Mouse (Mus musculus) cerebellum, adult 2 months (tissue): ENCODE results near the gene Lrrc74a. TPM values are rescaled to one million over a fixed set of nuclear protein-coding genes. Genes with fewer than 3 reads are reported as not detected.

ENCODE experiments used
- DNase-seq, 2 experiments: peaks; one replicate each; pipeline ENCODE4 v3.0.0; 2021
- H3K27ac ChIP-seq: fragments of 200-500 bp; 2 replicates; pipeline ENCODE4 v1.5.1; 2012; ENCODE audit warnings: low read length, control low read depth, inconsistent platforms; ENCODE audit not compliant: insufficient read depth
- H3K27me3 ChIP-seq: fragments of 200-500 bp; 2 replicates; pipeline ENCODE4 v1.6.1; 2012; ENCODE audit warnings: inconsistent platforms, mild to moderate bottlenecking, low read length, moderate library complexity; ENCODE audit not compliant: control insufficient read depth, insufficient read depth
- H3K4me1 ChIP-seq: fragments of 200-500 bp; 2 replicates; pipeline ENCODE4 v1.6.1; 2011; ENCODE audit warnings: low read length; ENCODE audit not compliant: control insufficient read depth, insufficient read depth
- H3K4me3 ChIP-seq: fragments of 200-500 bp; replicated peaks from 2 replicates; pipeline ENCODE3; 2011; ENCODE audit warnings: mild to moderate bottlenecking, low read depth, low read length, control low read depth; ENCODE audit not compliant: insufficient read depth
- CTCF ChIP-seq: fragments of 200-500 bp; IDR thresholded peaks from 2 replicates; pipeline ENCODE4 v1.5.1; 2011; ENCODE audit warnings: low read depth, mild to moderate bottlenecking, control low read depth, low read length, moderate library complexity, borderline replicate concordance; ENCODE audit not compliant: insufficient read depth
- POLR2A ChIP-seq: fragments of 200-500 bp; IDR thresholded peaks from 2 replicates; pipeline ENCODE4 v1.6.1; 2011; ENCODE audit warnings: low read length, control low read depth, borderline replicate concordance; ENCODE audit not compliant: insufficient read depth
- WGBS: fragments of 180-500 bp; shearing (Covaris S2); methylation state at CpG from one replicate; pipeline ENCODE4 v1.1.7; 2018; 5-methylcytosine and 5-hydroxymethylcytosine counted together
- polyA plus RNA-seq: library from polyadenylated mRNA; depleted of rRNA; stranded (reverse); fragments of >200 nt; gene quantifications from 2 replicates; pipeline ENCODE4 v1.2.3, GENCODE M21; 2012; rRNA removed

Gene Lrrc74a
- not detected in 2 replicates for polyA plus RNA-seq

DNA sequence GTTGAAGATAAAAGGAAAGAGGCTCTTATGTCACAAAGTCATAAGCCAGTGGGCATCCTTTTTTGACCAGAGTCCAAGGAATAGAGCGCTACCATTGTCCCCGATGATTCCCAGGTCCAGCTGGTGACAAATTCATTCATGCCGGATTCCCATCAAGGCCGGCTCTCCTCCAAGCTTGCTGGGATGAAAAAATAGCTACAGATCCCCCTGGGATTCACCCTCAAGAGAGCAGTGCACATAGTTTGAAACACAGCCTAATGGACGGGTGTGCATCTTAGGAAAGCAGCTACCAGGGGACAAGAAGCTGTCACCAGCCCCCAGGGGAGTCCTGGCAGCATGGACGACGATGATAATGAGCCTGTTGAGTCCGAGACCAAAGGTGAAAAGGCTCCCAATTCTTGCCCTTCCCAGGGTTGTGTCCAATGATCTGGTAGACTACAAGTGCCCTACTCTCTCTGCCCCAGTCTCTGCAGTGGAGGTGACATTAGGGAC is at the start of gene Lrrc74a:
TSS of gene Lrrc74a (plus strand) at position 51 of the 492 bp plus-strand sequence.
- Histone ChIP-seq H3K27me3 (no peaks in the 10 kb centered on the region), H3K4me3 (no peak within 1 kb of the TSS), H3K27ac (no peak within 1 kb of the TSS), H3K4me1 (no peaks in the 10 kb centered on the region)
- TF ChIP-seq CTCF (no peak), POLR2A (no peak)
- no peak for DNase-seq
- WGBS = 51% methylated on average over 8 of the region's 8 CpGs

- TF ChIP-seq POLR2A = no peak
- TF ChIP-seq CTCF = no peak
- peak; percentile 50 for DNase-seq
- Histone ChIP-seq H3K27me3 (no peaks in the 10 kb centered on the region), H3K4me3 (no peak overlapping the region), H3K27ac (peak overlapping the region; percentile 51), H3K4me1 (peaks cover 58% of the 10 kb centered on the region)
- WGBS = 17% methylated on average over 9 of the region's 9 CpGs
Measured at GRCm38 (mm10) chr12:86685275-86685674, 48.9 kb upstream of the Lrrc74a start.

DNA sequence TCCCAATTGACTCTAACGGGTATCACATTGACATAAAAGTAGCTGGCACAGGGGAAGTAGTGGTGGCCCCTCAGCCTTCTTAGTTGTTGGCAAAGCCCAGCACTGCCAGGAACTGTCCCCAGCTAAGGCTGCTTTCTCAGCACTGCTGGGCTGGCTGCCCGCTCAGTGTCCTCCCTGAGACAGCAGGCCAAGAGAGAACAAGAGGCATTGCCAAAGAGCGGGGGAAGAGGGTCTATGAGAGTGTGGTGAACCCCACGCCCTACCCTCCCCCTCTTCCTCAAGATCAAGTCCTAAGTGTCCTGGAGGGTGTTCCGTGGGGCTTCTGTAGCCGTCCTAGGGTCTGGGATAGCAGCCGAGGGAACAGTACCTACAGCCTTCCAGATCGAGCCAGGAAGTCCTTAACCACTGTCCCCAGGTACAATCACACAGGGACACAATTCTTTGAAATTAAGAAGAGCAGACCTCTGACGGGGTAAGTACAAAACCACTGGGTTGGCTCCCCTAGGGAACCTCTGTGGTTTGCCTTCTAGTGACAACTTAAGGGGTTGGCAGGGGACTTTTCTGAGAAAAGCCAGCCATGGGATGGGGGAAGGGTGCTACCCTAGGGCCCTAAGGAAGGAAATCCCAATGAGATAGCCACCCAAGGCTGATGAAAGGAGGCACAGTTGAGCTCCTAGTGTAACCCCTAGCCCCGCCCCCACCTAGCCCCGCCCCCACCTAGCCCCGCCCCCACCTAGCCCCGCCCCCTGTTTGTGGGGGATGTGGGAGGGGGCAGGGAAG is 47.4 kb upstream of the Lrrc74a start:
- 13% methylated on average over 13 of the region's 13 CpGs for WGBS
- peak; percentile 78 for DNase-seq
- peaks cover 65% of the 10 kb centered on the region for H3K4me1 ChIP-seq

GRCm38 (mm10) chr12:86687445-86687955 is 46.7 kb upstream of the Lrrc74a start:
- Histone ChIP-seq H3K27me3 (no peaks in the 10 kb centered on the region), H3K4me3 (no peak overlapping the region), H3K4me1 (peaks cover 58% of the 10 kb centered on the region), H3K27ac (peak overlapping the region; percentile 35)
- DNase-seq = no peak
- 75% methylated on average over 4 of the region's 4 CpGs for WGBS
- no peak for TF ChIP-seq POLR2A
- no peak for TF ChIP-seq CTCF

More for the DNA sequence above, 47.4 kb upstream of the Lrrc74a start:
- Histone ChIP-seq H3K4me3 (no peak overlapping the region), H3K27me3 (no peaks in the 10 kb centered on the region), H3K27ac (peak overlapping the region; percentile 49)
- TF ChIP-seq POLR2A = no peak
- TF ChIP-seq CTCF = no peak

DNA sequence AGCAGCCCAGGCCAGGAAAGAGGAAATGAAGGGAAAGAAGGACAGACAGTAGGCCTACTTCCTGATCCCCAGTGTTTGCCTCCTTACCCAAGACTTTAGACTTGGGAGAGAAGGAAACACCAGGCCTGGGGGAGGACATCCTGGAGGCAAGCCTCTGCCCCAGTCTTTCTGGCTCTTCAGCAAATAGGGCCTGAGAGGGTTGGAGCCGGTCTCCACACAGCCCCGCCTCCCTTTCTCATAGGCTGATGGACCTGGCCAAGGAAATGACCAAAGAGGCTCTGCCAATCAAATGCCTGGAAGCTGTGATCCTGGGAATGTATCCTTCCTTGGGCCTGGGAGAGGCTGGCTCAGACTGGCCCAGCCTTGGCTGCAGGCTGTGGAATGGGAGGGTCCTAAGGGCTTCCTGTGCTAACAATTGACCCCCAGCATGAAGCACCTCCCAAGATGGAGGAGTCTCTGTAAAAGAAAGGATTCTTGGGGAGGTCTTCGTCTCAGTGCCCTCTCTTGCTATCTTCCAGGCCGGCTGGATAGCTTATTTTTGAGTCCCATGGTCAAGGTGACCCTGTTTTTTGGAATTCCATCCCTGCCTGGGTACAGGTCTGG is 46.1 kb upstream of the Lrrc74a start:
- no peaks in the 10 kb centered on the region for H3K27me3 ChIP-seq
- H3K4me1 ChIP-seq = peaks cover 57% of the 10 kb centered on the region
- H3K4me3 ChIP-seq = no peak overlapping the region
- H3K27ac ChIP-seq = no peak overlapping the region
- no peak for TF ChIP-seq POLR2A
- DNase-seq = peak; percentile 32 to 37
- 79% methylated on average over 4 of the region's 4 CpGs for WGBS

GRCm38 (mm10) chr12:86688917-86689316 is 45.3 kb upstream of the Lrrc74a start:
- WGBS = 94% methylated on average over 27 of the region's 27 CpGs
- DNase-seq = peak; percentile 9 to 29
- TF ChIP-seq POLR2A = no peak
- no peak for TF ChIP-seq CTCF
- Histone ChIP-seq H3K4me1 (peaks cover 51% of the 10 kb centered on the region), H3K27me3 (no peaks in the 10 kb centered on the region), H3K27ac (no peak overlapping the region), H3K4me3 (no peak overlapping the region)

GRCm38 (mm10) chr12:86690700-86691485 is 43.3 kb upstream of the Lrrc74a start:
- Histone ChIP-seq H3K27ac (no peak overlapping the region), H3K27me3 (no peaks in the 10 kb centered on the region), H3K4me1 (peaks cover 39% of the 10 kb centered on the region), H3K4me3 (no peak overlapping the region)
- DNase-seq = peak; percentile 19 to 25
- 43% methylated on average over 12 of the region's 12 CpGs for WGBS
- TF ChIP-seq POLR2A (no peak), CTCF (no peak)
